Comparison of ENCODE assay signal across 7 mouse cellular contexts in the genomic region with DNA sequence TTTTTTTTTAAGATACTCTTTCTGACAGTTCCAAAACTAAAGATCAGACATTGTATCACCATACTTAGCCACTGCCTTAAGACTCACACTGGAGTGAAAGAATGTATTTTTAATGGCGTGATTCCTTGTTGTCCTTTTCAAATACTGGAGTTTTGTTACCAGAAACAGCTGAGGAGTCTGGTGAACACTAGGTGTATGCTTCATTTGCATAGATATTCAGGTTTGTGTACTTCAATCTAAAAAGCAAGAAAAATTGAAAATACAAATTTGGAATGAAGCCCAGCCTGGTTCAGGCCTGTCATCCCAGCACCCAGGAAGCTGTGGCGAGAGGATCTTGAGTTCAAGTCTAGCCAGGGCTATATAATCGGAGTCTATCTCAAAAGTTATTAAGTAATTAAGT. TPM values are rescaled to one million over a fixed set of nuclear protein-coding genes. Genes with fewer than 3 reads are reported as not detected.
DNase-seq lines count a peak whose midpoint lies in the region; ATAC-seq and TF ChIP-seq lines count a peak whose summit lies in the region.

No protein-coding gene starts in this region.

- no peaks in the 10 kb centered on the region for H3K9me3 ChIP-seq in lung, embryonic 16.5 days (ENCODE audit: control insufficient read depth, low read length)
- no peaks in the 10 kb centered on the region for H3K9me3 ChIP-seq in embryonic facial prominence, embryonic 13.5 days
- H3K9me3 ChIP-seq in intestine, embryonic 14.5 days (ENCODE audit: control insufficient read depth, low read length): no peaks in the 10 kb centered on the region

- H3K9ac ChIP-seq in lung, embryonic 16.5 days (ENCODE audit: low read length): peak overlapping the region; percentile 96
- no peak overlapping the region for H3K9ac ChIP-seq in embryonic facial prominence, embryonic 13.5 days
- peak overlapping the region; percentile 90 for H3K9ac ChIP-seq in intestine, embryonic 14.5 days (ENCODE audit: low read length)

- 65% methylated on average over 3 of the region's 3 CpGs for WGBS in lung, embryonic 16.5 days
- WGBS in embryonic facial prominence, embryonic 13.5 days: 77% methylated on average over 3 of the region's 3 CpGs
- 69% methylated on average over 3 of the region's 3 CpGs for WGBS in intestine, embryonic 14.5 days
- 16% methylated on average over 3 of the region's 3 CpGs for WGBS in small intestine, adult 2 months

- no peaks in the 10 kb centered on the region for H3K36me3 ChIP-seq in lung, embryonic 16.5 days (ENCODE audit: control insufficient read depth, insufficient read depth, low read length)
- H3K36me3 ChIP-seq in embryonic facial prominence, embryonic 13.5 days: no peaks in the 10 kb centered on the region
- H3K36me3 ChIP-seq in intestine, embryonic 14.5 days (ENCODE audit: control insufficient read depth, insufficient read depth, low read length): no peaks in the 10 kb centered on the region
- H3K36me3 ChIP-seq in small intestine, adult 2 months (ENCODE audit: control insufficient read depth, insufficient read depth, low read length): no peaks in the 10 kb centered on the region

- no peak for DNase-seq in lung, postnatal 14 days
- no peak for DNase-seq in intestine, embryonic 14.5 days (ENCODE audit: low spot score)
- DNase-seq in cerebellum, adult 18-20 months: no peak

- H3K4me1 ChIP-seq in lung, embryonic 16.5 days (replicated peaks; ENCODE audit: control insufficient read depth, insufficient read depth, low read length): peaks cover 29% of the 10 kb centered on the region
- H3K4me1 ChIP-seq in embryonic facial prominence, embryonic 13.5 days: peaks cover 29% of the 10 kb centered on the region
- H3K4me1 ChIP-seq in intestine, embryonic 14.5 days (replicated peaks; ENCODE audit: control insufficient read depth, insufficient read depth, low read length): peaks cover 23% of the 10 kb centered on the region
- H3K4me1 ChIP-seq in small intestine, adult 2 months (ENCODE audit: control insufficient read depth, insufficient read depth, insufficient read length, low read length): peaks cover 14% of the 10 kb centered on the region

- TF ChIP-seq POLR2A in small intestine, adult 2 months (IDR thresholded peaks at IDR 0.05; ENCODE audit: low read depth, low read length): no peak

- H3K4me3 ChIP-seq in lung, embryonic 16.5 days (ENCODE audit: low read length): peak overlapping the region; percentile 90
- H3K4me3 ChIP-seq in embryonic facial prominence, embryonic 13.5 days: peak overlapping the region; percentile 80
- H3K4me3 ChIP-seq in intestine, embryonic 14.5 days (ENCODE audit: low read depth, low read length): peak overlapping the region; percentile 83
- H3K4me3 ChIP-seq in small intestine, adult 2 months (ENCODE audit: low read depth, low read length): peak overlapping the region; percentile 24; the same call in 1 of the 2 replicates

- H3K27ac ChIP-seq in lung, embryonic 16.5 days (ENCODE audit: low read length): peak overlapping the region; percentile 46
- H3K27ac ChIP-seq in embryonic facial prominence, embryonic 13.5 days: no peak overlapping the region
- H3K27ac ChIP-seq in intestine, embryonic 14.5 days (ENCODE audit: low read depth): 0 out of 2 replicates have a peak overlapping the region, but pooled peaks have one; percentile 87
- H3K27ac ChIP-seq in small intestine, adult 2 months (ENCODE audit: insufficient read depth, low read depth, low read length): peak overlapping the region; percentile 12; the same call in 1 of the 2 replicates

- no peak for ATAC-seq in lung, embryonic 16.5 days (ENCODE audit: low read depth)
- ATAC-seq in embryonic facial prominence, embryonic 13.5 days (ENCODE audit: insufficient number of reproducible peaks, insufficient read depth, low FRiP score, low TSS enrichment, low read depth): no peak
- ATAC-seq in intestine, embryonic 14.5 days (replicated peaks; ENCODE audit: low FRiP score, low TSS enrichment, low read depth): no peak
- no peak for ATAC-seq in megakaryocyte progenitor cell, adult 5-6 weeks (replicated peaks; ENCODE audit: poor library complexity)

- peak overlapping the region; percentile 80 for H3K4me2 ChIP-seq in lung, embryonic 16.5 days (ENCODE audit: low read depth, low read length)
- peak overlapping the region; percentile 91 for H3K4me2 ChIP-seq in embryonic facial prominence, embryonic 13.5 days
- H3K4me2 ChIP-seq in intestine, embryonic 14.5 days (ENCODE audit: low read length): peak overlapping the region; percentile 80

- no peak for TF ChIP-seq CTCF in small intestine, adult 2 months (IDR thresholded peaks at IDR 0.05; ENCODE audit: extremely low read depth, insufficient read length, insufficient replicate concordance, low read depth, low read length)

- H3K27me3 ChIP-seq in lung, embryonic 16.5 days (ENCODE audit: control insufficient read depth, insufficient read depth, low read depth, low read length): no peaks in the 10 kb centered on the region
- H3K27me3 ChIP-seq in embryonic facial prominence, embryonic 13.5 days: no peaks in the 10 kb centered on the region
- H3K27me3 ChIP-seq in intestine, embryonic 14.5 days (replicated peaks; ENCODE audit: control insufficient read depth, insufficient read depth, low read length): no peaks in the 10 kb centered on the region
- H3K27me3 ChIP-seq in small intestine, adult 2 months (ENCODE audit: control insufficient read depth, insufficient read depth, low read length): no peaks in the 10 kb centered on the region

RNA-seq across cellular contexts. Expression of a gene that starts 1.2 kb away (rescaled TPM):
- polyA plus RNA-seq in lung, embryonic 16.5 days (2015; fragmentation: Nextera tagmentation; extraction: Ambion mirVana): 24.0 and 26.3 TPM in 2 replicates
- polyA plus RNA-seq in embryonic facial prominence, embryonic 13.5 days (2015; fragmentation: Nextera tagmentation; extraction: Ambion mirVana): 13.5 and 14.4 TPM in 2 replicates
- 13.6 and 15.0 TPM in 2 replicates for polyA plus RNA-seq in intestine, embryonic 14.5 days (2014; fragmentation: Nextera tagmentation; extraction: Ambion mirVana)
- polyA plus RNA-seq in small intestine, adult 2 months (2012; rRNA removed): 25.0 and 32.8 TPM in 2 replicates
- 6.8 and 8.5 TPM in 2 replicates for total RNA-seq in megakaryocyte progenitor cell, adult 5-6 weeks (2015)
- total RNA-seq in megakaryocyte progenitor cell, adult 5-6 weeks (2017): 6.2 and 6.4 TPM in 2 replicates

Comparison
In these comparisons a context has a peak if more than half of its experiments do, and no peak if none do; other contexts are left out.
1. H3K4me3 ChIP-seq: peak in every context shown above with its lines; median percentile 90 in lung, embryonic 16.5 days; 83 in intestine, embryonic 14.5 days; 80 in embryonic facial prominence, embryonic 13.5 days; 24 in small intestine, adult 2 months.